Comparison of ENCODE assay signal across 23 mouse cellular contexts in the genomic region with DNA sequence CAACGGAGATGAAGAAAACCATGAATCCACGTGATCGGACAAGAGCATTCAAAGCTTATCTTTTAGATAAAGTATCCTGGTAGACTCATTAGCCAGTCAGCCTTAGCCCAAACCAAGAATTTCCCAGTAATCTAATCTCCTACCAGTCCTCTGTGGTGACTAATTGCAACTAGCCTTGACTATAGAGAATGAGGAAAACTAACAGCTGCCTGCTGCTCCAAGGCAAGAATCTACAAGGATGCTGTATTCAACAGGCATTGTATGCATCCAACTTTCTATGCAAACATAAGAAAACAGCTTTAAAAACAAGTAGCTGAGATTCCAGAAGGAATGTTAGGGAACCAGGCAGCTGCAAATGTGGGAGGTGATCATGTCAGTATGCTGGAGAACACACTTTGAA.
"Had no signal": no experiment of that assay in that cellular context is flagged by ENCODE, and none has a peak within 500 bp of the region (broad histone marks: within the 10 kb centered on the region; RNA-seq: fewer than 3 reads in every experiment).

No protein-coding gene starts in this region.

- H3K9me3 ChIP-seq: heart, embryonic 15.5 days; hindbrain, embryonic 13.5 days; hindbrain, embryonic 15.5 days; kidney, embryonic 15.5 days; limb, embryonic 10.5 days; limb, embryonic 12.5 days; liver, embryonic 13.5 days had no signal

- H3K4me1 ChIP-seq: heart, embryonic 15.5 days; kidney, embryonic 15.5 days; liver, embryonic 13.5 days had no signal

- H3K4me3 ChIP-seq: heart, embryonic 13.5 days; heart, embryonic 15.5 days; hindbrain, embryonic 13.5 days; hindbrain, embryonic 15.5 days; kidney, embryonic 15.5 days; left cerebral cortex, adult 2 months; limb, embryonic 10.5 days; limb, embryonic 12.5 days; liver, embryonic 13.5 days had no signal

- H3K27ac ChIP-seq: heart, embryonic 13.5 days; heart, embryonic 15.5 days; hindbrain, embryonic 13.5 days; hindbrain, embryonic 15.5 days; hindbrain, postnatal 0 days; kidney, embryonic 15.5 days; kidney, postnatal 0 days; left cerebral cortex, adult 2 months; limb, embryonic 10.5 days; limb, embryonic 12.5 days; liver, embryonic 13.5 days had no signal

- DNase-seq: gastrocnemius, postnatal 14 days; gastrocnemius, postnatal 36 days; heart, adult 18-20 months; heart, postnatal 14 days; heart, postnatal 36 days; kidney, adult 11 months; kidney, adult 2 months; kidney, adult 9 months; kidney, postnatal 14 days; kidney, postnatal 36 days; layer of hippocampus, adult 9-11 months; liver; liver, embryonic 13.5 days had no signal

- H3K36me3 ChIP-seq: heart, embryonic 13.5 days; heart, embryonic 15.5 days; hindbrain, embryonic 13.5 days; hindbrain, embryonic 15.5 days; kidney, embryonic 15.5 days; limb, embryonic 10.5 days; limb, embryonic 12.5 days; liver, embryonic 13.5 days had no signal

- H3K27me3 ChIP-seq: heart, embryonic 13.5 days; heart, embryonic 15.5 days; hindbrain, embryonic 13.5 days; hindbrain, embryonic 15.5 days; kidney, embryonic 15.5 days; limb, embryonic 12.5 days; liver, embryonic 13.5 days had no signal
